Mouse (Mus musculus) MEL (cell line): ENCODE measurements around the gene Safb2.

ENCODE experiments used
- CHD2 ChIP-seq: IDR thresholded peaks from 2 replicates; pipeline ENCODE4 v1.6.1; 2011; ENCODE audit warnings: low read length, improper control_type of control experiment
- CTCF ChIP-seq, 3 experiments: IDR thresholded peaks in 2 of 3; conservative IDR thresholded peaks in 1 of 3; 2 replicates each; pipeline ENCODE4 v1.5.1; 2011 to 2012; ENCODE audit warnings: low read length in 3 of 3, low read depth in 2 of 3, mild to moderate bottlenecking in 2 of 3, improper control_type of control experiment in 1 of 3, inconsistent platforms in 1 of 3, mixed read lengths in 1 of 3, moderate library complexity in 1 of 3; ENCODE audit not compliant: control insufficient read depth in 1 of 3, insufficient read depth in 1 of 3, poor library complexity in 1 of 3, severe bottlenecking in 1 of 3
- EP300 ChIP-seq, 2 experiments: IDR thresholded peaks; 2 replicates each; pipeline ENCODE4 v1.6.1; 2011; ENCODE audit warnings: improper control_type of control experiment in 2 of 2, low read length in 2 of 2, low read depth in 1 of 2, mild to moderate bottlenecking in 1 of 2
- GATA1 ChIP-seq: IDR thresholded peaks from 2 replicates; pipeline ENCODE4 v1.6.1; 2011; ENCODE audit warnings: low read depth, low read length, improper control_type of control experiment
- KAT2A ChIP-seq: conservative IDR thresholded peaks from 2 replicates; pipeline ENCODE4 v1.6.1; 2012; ENCODE audit warnings: low read depth, low read length, improper control_type of control experiment, inconsistent platforms
- POLR2A ChIP-seq, 2 experiments: IDR thresholded peaks; 2 replicates each; pipeline ENCODE4 v1.6.1; 2011 to 2012; ENCODE audit warnings: low read length in 2 of 2, mild to moderate bottlenecking in 2 of 2, control low read depth in 1 of 2, improper control_type of control experiment in 1 of 2, low read depth in 1 of 2, moderate library complexity in 1 of 2; ENCODE audit not compliant: control insufficient read depth in 1 of 2, insufficient read depth in 1 of 2, poor library complexity in 1 of 2
- TCF12 ChIP-seq: IDR thresholded peaks from 2 replicates; pipeline ENCODE4 v1.6.1; 2014; ENCODE audit warnings: low read depth, mild to moderate bottlenecking, inconsistent platforms, low read length, improper control_type of control experiment, moderate library complexity
- UBTF ChIP-seq: IDR thresholded peaks from 2 replicates; pipeline ENCODE4 v1.6.1; 2012; ENCODE audit warnings: low read depth, mild to moderate bottlenecking, inconsistent platforms, low read length, improper control_type of control experiment, moderate library complexity, borderline replicate concordance; ENCODE audit not compliant: insufficient read depth
- USF1 ChIP-seq: IDR thresholded peaks from 2 replicates; pipeline ENCODE4 v1.6.1; 2014; ENCODE audit warnings: low read depth, mild to moderate bottlenecking, inconsistent platforms, low read length, improper control_type of control experiment, moderate library complexity
- ZC3H11A ChIP-seq: IDR thresholded peaks from 2 replicates; pipeline ENCODE4 v1.6.1; 2012; ENCODE audit warnings: low read depth, mild to moderate bottlenecking, inconsistent platforms, low read length, improper control_type of control experiment
- ZNF384 ChIP-seq: IDR thresholded peaks from 2 replicates; pipeline ENCODE4 v1.6.1; 2012; ENCODE audit warnings: low read depth, mild to moderate bottlenecking, inconsistent platforms, low read length, improper control_type of control experiment

GRCm38 (mm10) chr17:56540562-56540975, 43.8 kb downstream of the Safb2 start:
- TF ChIP-seq CTCF (IDR thresholded peaks at IDR 0.05 in 2 of 3, conservative IDR thresholded peaks at IDR 0.05 in 1 of 3; ENCODE audit: control insufficient read depth in 1 of 3, insufficient read depth in 1 of 3, low read depth in 2 of 3, low read length in 3 of 3, poor library complexity in 1 of 3, severe bottlenecking in 1 of 3) (no peak), CHD2 (no peak), USF1 (no peak), GATA1 (no peak), TCF12 (no peak), ZC3H11A (no peak), ZNF384 (no peak), KAT2A (no peak), EP300 (IDR thresholded peaks at IDR 0.05; ENCODE audit: low read depth in 1 of 2, low read length in 2 of 2) (no peak), POLR2A (IDR thresholded peaks at IDR 0.05; ENCODE audit: control insufficient read depth in 1 of 2, insufficient read depth in 1 of 2, low read depth in 1 of 2, low read length in 2 of 2, poor library complexity in 1 of 2) (no peak), UBTF (no peak)
